Mouse (Mus musculus) thymus, postnatal 36 days (tissue): Measurements from ENCODE around the gene Methig1.
"Not testable (repeated sequence)": the region's sequence is repeated elsewhere in the genome, so short reads cannot be mapped to it uniquely, and the experiment has no call there.

ENCODE experiments used
- DNase-seq, 2 experiments: peaks; one replicate each; pipeline ENCODE4 v3.0.0; 2022; ENCODE audit warnings: mixed read lengths in 2 of 2

Methig1 gene

GRCm38 (mm10) chr15:100401811-100402210, 48.9 kb downstream of the Methig1 start:
- DNase-seq: no peak

DNA sequence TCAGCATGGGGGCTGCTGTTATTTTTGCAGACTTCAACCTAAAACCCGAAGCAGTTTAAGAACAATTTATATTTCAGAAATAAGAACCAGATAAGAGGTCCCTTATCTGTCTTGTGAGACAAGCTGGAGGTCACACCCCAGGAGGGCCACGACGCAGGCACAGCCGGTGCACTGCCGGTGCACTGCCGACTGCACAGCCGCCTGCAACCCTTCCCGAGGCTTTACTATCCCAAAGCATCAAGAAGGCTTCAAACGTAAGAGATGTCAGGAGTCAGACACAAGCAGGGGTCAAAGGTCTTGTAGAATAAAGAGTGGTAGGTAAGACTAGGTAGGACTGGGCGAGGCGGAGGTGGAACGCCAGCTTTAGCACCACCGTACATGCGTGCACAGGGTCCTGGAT, 49.4 kb downstream of the Methig1 start:
- no peak for DNase-seq

DNA sequence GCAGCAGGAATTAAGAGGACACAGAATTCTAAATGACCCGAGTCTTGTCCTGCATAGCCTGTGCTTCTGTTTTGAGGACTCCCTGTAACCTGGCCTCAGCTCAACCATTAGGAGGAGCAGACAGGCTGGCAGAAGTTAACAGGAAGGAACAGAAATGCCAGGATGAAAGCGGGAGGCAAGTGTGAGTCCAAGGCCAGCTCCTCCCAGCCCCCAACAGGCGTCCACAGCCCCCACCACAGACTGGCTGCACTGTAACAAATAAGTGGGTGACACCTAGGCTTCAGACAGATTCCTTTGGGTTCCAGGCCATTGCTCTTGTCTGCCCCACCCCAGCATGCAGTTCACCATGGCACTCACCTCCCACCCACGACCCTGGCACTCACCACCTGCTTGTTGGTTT, 49.8 kb downstream of the Methig1 start:
- DNase-seq: no peak

DNA sequence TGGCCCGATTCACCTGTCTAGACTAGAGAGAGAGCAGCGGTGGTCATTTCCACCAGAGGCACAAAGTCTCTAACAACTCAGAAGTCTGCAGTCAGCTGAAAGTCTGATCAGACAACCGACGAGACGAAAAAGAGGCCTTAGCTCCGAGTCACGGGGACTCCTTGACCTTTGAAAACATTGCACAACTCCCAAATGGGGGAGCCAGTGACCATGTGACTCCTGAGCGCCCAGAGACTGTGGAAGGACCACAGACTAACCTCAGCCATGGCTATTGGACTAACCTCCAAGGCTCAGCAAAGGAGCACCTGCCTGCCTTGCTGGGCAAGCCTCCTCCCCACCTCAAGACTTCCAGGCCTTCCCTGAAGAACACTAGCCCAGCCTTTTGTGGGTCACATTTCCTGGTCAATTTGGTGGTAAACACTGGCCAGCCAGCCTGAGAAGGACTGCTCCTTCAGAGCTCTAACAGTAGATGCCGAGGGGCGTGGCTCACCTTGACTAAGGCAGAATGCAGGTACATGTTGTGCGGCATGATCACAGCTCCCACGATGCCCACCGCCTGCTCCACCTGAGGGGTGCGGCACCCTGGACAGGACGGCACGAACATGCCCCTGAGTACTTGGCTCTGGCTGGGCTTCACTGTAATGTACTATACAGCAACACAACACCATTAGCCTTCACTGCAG, 50.5 kb downstream of the Methig1 start:
- DNase-seq: no peak

GRCm38 (mm10) chr15:100406088-100406487, 53.1 kb downstream of the Methig1 start:
- DNase-seq: no peak

- no peak for DNase-seq
Observed at GRCm38 (mm10) chr15:100410918-100411672, 58.1 kb downstream of the Methig1 start.

GRCm38 (mm10) chr15:100411731-100412130, 58.8 kb downstream of the Methig1 start:
- DNase-seq: no peak

- no peak for DNase-seq
Observed at GRCm38 (mm10) chr15:100413306-100413705, 60.4 kb downstream of the Methig1 start.

DNA sequence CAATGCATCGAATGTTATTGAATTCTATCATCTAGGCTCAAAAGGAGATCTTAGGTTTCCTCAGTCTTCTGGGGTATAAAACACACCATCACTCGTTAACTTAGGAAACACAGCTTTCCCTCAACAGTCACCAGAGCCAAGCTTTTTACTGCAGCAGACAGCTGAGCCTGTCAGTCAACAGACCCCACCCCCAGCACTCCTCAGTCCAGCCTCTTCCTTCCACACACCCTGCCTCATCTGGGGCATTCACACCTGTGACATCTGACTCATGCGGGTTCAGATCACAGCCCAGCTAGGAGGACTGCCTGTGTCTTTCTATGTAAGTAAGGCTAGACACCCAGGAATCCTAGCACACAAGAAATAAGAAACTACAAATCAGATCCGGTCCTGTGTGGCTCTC, 61.1 kb downstream of the Methig1 start:
- peak; percentile 65 to 80 for DNase-seq

DNA sequence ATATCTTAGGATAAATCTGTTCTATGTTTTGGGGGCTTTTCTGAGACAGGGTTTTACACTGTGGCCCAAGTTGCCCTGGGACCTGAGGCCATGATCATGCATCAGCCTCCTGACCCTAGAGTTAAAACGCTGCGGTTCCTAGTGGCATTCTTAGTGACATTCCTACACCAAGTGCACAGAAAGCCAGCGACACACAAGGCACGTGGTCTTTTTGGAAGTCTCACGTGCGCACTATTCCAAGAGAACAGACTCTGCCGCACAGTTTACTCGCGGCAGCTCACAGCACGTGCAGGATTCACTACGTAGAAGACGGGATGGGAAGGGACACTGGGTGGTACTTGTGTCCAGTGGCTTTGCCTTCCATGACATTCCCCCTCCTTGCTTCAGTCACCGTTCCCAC, 62.0 kb downstream of the Methig1 start:
- no peak for DNase-seq

DNA sequence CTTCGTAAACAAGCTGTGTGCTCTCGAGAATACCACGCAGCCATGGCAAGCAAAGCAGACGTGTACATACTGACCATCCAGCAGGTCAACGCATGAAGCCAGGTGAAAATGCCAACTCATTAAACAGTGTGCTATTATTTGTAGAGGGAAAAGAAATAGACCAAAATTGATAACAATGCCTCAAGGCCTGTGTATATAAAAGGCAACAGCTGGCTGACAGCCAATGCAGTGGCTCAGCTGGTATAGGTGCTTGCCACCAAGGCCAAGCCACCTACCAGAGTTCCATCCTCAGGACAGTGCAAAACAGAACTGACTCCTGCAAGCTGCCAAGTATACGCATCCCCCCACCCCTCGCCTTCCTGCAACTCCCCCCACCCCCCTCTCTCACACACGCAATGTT, 62.7 kb downstream of the Methig1 start:
- no peak for DNase-seq

- DNase-seq: no peak
Observed at GRCm38 (mm10) chr15:100417854-100418450, 65.0 kb downstream of the Methig1 start.

DNA sequence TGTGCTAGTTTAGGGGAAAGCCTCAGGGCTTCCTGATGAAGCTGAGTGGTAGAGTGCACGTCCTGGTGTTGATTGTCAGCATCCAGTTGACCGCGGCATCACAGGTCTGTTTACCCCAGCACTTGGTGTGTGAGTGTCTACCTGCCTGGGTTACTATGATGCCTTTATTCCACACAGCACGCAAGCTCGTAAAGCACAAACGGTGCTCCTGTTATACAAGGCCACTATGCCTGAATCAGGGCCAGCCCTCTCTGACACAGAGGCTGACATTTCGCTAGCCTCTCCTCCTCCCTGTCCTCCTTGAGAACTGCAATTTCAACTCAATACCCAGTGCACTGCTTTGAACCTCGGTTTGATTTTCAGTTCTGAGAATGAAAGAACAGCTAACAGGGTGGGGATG, 66.4 kb downstream of the Methig1 start:
- DNase-seq: no peak

DNA sequence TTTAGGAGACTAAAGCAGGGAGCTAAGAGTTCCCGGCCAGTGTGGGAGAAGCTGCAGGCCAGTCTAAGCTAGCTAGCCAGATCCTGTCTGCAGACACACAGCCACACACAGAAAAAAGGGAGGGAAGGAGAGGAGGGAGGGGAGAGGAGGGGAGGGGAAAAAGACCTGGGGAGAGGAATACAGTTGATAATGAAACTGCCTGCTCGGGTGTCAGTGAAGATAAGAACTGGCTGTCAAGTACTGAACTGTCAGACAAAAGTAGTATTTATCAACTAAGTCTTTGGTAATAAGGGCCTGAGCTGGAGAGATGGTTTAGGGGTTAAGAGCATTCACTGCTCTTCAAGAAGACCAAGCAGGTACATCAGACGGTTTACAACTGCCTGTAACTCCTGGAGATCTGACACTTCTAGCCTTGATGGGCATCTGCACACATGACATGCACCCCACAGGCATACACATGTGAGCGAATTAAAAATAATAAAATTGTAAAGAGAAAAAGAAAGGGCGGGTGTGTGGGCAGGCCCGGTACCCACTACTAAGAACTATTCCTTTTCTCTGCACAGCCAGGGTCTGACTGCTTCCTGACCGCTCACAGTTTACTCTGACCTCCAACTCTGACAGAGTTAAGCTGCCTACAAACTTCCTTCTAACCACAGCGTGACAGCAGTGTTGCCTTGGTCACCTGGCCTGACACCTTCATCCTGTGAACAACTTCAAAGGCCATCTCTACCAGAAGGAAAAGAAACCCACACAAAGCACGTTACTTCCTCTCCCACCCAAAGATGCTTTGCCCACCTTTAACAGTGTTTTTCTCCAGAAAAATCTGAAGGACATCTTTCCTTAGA, 67.2 kb downstream of the Methig1 start:
- no peak for DNase-seq

DNA sequence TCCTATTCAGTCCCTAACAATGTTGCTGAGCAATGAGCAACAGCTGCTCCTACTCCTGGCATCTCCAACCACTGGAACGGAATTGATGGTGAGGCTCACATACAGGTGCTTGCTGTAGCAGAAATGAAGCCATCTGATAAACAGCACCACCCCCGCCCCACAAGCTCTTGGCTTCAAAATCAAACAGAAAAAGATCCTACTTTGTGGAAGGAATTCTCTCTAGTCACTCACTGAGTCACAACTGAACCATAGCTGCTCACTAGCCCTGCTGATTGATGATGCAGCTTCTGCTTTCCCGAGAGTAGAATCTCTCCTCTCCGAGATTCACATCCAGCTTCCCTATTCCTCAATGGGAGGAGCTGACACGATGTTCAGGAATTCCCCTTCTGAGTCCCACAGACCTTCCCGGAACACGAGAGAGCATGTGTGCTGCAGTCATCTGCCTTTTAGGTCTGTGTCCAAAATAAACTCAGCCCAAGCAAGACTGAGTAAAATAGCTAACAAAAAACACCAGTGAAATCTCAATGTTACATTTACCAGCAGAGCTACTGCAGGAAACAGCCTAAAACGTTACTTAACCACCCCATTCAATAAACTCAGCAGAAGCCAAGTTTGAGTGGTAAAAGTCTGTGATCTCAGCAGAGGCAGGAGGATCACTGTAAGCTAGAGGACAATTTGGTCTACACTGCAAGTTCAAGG, 68.3 kb downstream of the Methig1 start:
- DNase-seq: no peak

DNA sequence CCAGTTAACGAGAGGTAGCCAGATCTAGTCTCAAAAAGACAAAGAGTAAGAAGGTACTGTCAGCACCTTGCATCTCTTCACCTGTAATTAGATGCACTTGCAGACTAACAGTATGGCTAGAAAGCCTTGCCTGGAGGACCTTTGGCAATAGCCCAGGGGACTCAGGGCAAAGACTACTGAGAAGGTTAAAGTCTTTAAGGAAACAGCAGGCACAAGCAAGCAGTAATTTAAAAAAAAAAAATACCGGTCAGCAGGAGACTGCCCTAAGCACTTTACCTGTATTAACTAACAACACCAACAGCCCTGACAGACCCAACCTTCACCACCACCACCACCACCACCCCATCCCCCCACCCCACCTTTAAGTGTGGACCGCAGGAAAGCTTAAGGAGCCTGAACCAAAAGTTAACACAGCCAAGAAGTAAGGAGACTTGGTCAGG, 68.8 kb downstream of the Methig1 start, which contains the start of gene Gm5475:
Gene Gm5475 (plus strand): TSS at position 390 of the 440 bp plus-strand sequence.
- DNase-seq: not testable (repeated sequence)

DNA sequence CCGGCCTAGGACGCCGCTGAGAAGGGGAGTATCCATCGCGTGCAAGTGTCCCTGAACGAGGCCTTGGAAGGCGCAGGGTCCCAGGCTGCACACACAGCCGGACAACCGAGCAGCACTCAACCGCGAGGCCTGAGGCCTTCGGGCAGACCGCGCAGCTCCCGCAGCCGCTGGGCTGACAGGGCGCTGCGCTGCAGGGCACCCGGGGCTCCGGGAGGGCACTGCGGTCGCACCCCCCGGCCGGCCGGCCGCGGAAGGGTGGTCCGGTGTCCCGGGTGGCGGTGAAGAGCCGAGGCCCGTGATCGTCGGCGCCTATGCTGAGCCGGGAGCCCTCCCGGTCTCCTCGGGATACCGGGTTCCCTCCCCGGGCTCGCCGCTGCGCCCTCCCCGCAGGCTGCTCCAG, 69.5 kb downstream of the Methig1 start:
- no peak for DNase-seq

DNA sequence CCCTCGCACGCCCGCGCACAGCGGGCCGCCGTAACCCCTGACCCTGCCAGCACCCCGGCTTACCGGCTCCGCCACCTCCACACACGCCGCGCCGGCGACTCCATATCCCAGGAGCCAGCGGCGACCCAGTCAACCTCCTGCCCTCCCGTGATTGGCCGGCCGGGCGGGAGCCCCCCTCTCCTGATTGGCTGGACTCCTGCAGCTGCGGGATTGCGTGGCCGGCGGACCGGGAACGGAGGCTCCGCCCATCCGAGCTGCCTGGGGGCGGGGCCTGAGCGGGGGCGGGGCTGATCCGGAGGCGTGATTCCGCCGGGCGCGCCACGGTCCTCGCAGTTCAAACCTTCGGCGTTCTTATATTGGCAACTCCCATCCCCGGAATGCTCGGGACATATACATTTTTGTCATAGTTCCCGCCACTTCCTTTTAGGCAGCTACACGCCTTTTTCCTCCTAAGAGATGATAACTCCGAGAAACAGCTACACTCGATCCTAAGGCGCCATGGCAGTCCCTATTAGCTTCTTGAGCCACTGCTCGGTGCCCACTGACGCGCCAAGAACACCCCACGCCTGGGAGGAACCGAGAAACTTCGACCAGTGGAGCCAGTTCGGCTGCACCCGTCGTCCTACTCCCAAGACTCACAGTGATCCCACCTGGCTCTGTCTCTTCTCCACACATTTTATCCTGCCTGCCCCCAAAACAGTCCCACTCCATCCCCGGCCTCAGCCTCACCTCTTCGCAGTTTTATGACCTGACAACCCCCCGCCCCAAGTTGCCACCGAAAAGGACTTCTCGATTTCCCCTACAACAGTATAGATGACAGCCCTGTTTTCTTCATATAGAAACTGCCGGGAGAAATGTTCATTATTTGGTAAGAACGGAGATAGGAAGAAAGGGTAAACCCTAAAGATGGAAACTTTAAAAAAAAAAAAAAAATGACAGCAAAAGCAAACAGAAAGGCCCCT, 70.2 kb downstream of the Methig1 start:
- DNase-seq: peak; percentile 93 to 96

DNA sequence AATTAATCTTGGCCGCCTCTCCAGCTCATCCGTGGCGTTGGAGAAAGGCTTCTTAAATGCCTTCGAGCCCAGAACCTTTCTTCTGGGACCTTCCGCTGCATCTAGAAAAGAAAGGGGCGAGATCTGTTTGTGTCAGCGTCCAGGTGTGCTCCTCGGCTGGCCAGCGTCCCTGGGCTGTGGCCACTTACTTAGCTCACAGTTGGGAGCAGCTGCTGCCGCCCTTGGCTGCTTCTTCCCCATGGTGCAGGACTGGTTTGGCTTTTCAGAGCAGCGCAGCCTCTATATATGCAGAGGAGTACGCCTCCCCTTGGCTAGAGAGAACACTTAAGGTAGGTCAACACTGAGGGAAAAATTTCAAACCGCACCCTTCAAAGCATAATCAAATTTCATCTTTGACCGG, 71.0 kb downstream of the Methig1 start:
- no peak for DNase-seq

DNA sequence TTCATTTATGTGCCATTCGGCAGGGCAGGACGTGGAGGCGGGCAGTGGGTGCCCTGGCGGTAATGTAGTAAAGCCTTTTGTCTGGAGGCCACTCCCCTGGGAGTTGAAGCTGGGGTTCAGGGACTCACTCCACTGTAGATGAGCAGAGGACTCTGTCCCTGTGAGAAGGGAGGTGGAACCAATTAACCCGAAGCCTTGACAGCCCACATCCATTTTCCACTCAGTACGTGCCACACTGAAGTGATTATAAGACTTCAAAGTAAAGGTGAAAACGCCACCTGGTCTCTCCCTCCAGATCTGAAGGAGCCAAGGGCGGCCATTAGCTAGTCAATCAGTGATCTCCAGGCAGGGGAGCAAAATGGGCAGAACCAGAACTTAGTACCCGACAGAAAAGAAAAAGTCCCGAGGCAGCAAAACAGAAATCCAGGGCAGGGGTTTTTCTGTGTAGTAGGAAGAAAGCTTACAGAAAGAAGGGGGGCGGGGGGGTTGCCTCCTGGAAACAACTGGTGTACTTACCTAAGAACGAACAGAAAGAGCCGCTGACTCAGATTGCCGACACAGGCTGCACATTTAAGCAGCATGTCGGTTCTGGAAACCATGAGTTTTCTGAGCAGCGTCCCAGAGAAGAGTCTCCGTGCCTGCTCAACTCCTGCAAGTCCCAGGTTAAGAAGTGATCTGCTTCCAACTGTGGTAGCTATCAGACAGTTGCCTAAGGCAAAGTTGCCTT, 71.6 kb downstream of the Methig1 start, which contains the start of gene Slc11a2:
Gene Slc11a2 (minus strand): TSS at position 677 of the 727 bp plus-strand sequence.
- DNase-seq: no peak
